Mouse (Mus musculus) megakaryocyte, embryonic 14.5 days (primary cell): ENCODE measurements around the gene Ttc39b.

Experiments used
- FLI1 ChIP-seq: IDR thresholded peaks from 2 replicates; pipeline ENCODE4 v1.6.1; 2012; ENCODE audit warnings: low read length, inconsistent platforms, mixed read lengths
- GATA1 ChIP-seq: IDR thresholded peaks from 3 replicates; pipeline ENCODE4 v1.6.1; 2012; ENCODE audit warnings: mixed read lengths, low read length, inconsistent platforms, borderline replicate concordance

GRCm38 (mm10) chr4:83219253-83219652 lies 104.8 kb downstream of the Ttc39b start:
- TF ChIP-seq FLI1 (no peak), GATA1 (no peak)
